Mouse (Mus musculus) liver, embryonic 18 days (tissue): ENCODE results near the gene Dynlt1a. TPM values are rescaled to one million over a fixed set of nuclear protein-coding genes. Genes with fewer than 3 reads are reported as not detected.

Experiments
- polyA plus RNA-seq: library from polyadenylated mRNA; depleted of rRNA; stranded (reverse); fragments of >200 nt; gene quantifications from 2 replicates; pipeline ENCODE4 v1.2.3, GENCODE M21; 2012; rRNA removed

Gene Dynlt1a
- 5.6 and 5.7 TPM in 2 replicates for polyA plus RNA-seq

DNA sequence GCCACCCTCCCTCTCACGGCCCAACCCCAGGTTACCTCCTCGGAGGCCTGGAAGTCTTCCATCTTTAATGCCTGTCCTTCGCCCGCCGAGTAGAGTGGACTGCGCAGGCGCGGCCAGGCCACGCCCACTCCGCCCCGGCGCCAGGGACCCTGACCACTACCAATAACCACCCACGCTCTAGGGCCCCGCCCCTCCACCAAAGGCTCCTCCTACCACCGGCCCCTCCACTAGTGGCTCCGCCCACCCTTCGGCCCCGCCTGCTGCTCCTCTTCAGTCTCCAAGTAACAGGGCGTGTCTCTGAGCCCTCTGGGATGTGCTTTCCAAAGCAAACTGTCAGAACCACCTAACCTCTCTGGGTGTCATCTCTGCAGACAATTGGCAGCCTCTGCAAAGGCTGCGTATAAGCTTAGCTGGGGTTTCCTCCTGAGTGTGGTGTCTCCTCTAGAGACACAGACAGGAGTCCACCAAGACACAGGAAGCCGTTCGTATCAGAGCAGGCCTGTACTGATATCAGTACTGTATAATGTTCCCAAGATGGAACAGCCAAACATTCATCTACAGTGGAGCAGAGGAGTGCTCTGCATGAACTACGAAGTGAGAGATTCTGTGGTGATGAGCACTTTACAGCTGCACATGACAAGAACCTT lies at the start of gene Dynlt1a:
Gene Dynlt1a (minus strand): TSS at position 162 of the 647 bp plus-strand sequence.

DNA sequence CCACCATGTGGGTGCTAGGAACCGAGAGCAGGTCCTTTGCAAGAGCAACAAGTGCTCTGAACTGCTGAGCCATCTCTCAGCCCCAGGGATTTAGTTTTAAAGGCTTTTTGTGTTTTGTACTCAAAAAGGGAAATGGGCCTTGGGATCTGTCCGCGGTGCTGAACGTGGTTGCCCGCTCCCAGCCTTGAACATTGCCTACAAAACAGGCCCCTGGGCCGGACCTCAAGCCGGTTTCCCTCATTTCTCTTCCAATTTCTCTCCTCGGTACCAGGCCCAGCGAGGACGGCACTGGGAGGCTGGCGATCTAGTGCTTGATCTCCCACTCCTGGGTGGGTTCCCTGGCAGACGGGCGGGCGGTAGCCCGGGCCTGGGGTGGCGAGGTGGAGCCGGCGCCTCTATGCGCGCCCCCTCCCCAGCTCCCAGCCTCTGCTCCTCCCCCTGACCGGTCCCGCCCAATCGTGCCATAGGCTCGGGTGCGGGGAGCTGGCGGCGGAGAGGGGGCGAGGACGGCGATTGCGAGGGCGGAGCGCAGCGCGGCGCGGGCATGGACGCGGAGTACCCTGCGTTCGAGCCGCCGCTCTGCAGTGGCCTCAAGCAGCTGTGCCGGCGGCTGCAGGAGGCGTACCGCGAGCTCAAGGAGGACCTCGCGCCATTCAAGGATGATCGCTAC lies 60.8 kb downstream of the Dynlt1a start, which contains the start of gene Tmem181a:
Gene Tmem181a (plus strand): TSS at position 461 of the 670 bp plus-strand sequence.

Other genes starting within 250 kb of the Dynlt1a start
- 1.3 and 1.5 TPM in 2 replicates for gene Serac1, start 237.8 kb downstream of the Dynlt1a start, polyA plus RNA-seq
- 22.3 and 22.9 TPM in 2 replicates for gene Gtf2h5, start 237.7 kb downstream of the Dynlt1a start, polyA plus RNA-seq
- 4.4 and 5.4 TPM in 2 replicates for gene Tulp4, start 211.1 kb downstream of the Dynlt1a start, polyA plus RNA-seq
- gene Tmem181a, start 60.6 kb downstream of the Dynlt1a start, polyA plus RNA-seq = 2.3 and 2.4 TPM in 2 replicates
- gene Dynlt1b, start 112.6 kb upstream of the Dynlt1a start, polyA plus RNA-seq = 162 and 188 TPM in 2 replicates